In the genomic region with DNA sequence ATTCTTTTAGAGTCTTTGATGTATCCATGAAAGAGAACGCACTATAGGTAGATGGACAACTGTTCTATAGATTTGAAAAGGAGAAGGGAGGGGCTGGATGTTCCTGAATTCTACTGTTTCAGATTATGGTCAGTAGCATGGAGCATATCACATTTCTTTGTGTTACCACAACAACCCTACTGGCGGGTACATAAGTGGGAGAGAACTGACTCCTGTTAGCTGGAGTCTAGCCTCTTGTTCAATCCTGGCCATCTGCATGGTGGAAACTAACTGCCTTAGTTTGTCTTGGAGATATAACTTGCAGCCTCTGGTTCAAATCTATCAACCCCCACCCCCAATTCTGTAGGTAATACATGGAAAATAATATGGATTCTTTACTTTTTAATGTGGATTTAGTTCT, we compare ENCODE assay signal across 8 mouse cellular contexts. TPM values are rescaled to one million over a fixed set of nuclear protein-coding genes. Genes with fewer than 3 reads are reported as not detected.
DNase-seq lines count a peak whose midpoint lies in the region; ATAC-seq and TF ChIP-seq lines count a peak whose summit lies in the region.

No protein-coding gene starts in this region.

- no peak for TF ChIP-seq RAD21 in MEL (IDR thresholded peaks at IDR 0.05; ENCODE audit: low read depth, low read length)

- WGBS in hindbrain, embryonic 11.5 days = 45% methylated on average over 2 of the region's 2 CpGs
- WGBS in liver, embryonic 16.5 days (ENCODE audit: insufficient replicate concordance) = 76% methylated on average over 2 of the region's 2 CpGs

- H3K27ac ChIP-seq in MEL (ENCODE audit: control insufficient read depth, low read depth, low read length) = peak overlapping the region; percentile 71
- peak overlapping the region; percentile 79 for H3K27ac ChIP-seq in hindbrain, embryonic 11.5 days (ENCODE audit: low read depth, low read length)
- no peak overlapping the region for H3K27ac ChIP-seq in liver, embryonic 16.5 days (ENCODE audit: low read length)

- no peak for TF ChIP-seq POLR2A in MEL (IDR thresholded peaks at IDR 0.05; ENCODE audit: control insufficient read depth in 1 of 2, insufficient read depth in 1 of 2, low read depth in 1 of 2, low read length in 2 of 2, poor library complexity in 1 of 2)

- TF ChIP-seq CTCF in MEL (IDR thresholded peaks at IDR 0.05 in 2 of 3, conservative IDR thresholded peaks at IDR 0.05 in 1 of 3; ENCODE audit: control insufficient read depth in 1 of 3, insufficient read depth in 1 of 3, low read depth in 2 of 3, low read length in 3 of 3, poor library complexity in 1 of 3, severe bottlenecking in 1 of 3) = no peak

- peaks cover 0 to 4% of the 10 kb centered on the region in 2 experiments; a peak in 2 of 4 replicates for H3K36me3 ChIP-seq in MEL (ENCODE audit: control insufficient read depth in 1 of 2, insufficient read depth in 2 of 2, low read length in 2 of 2)
- H3K36me3 ChIP-seq in hindbrain, embryonic 11.5 days (ENCODE audit: control insufficient read depth, insufficient read depth, low read length) = no peaks in the 10 kb centered on the region
- H3K36me3 ChIP-seq in liver, embryonic 16.5 days (ENCODE audit: control insufficient read depth, insufficient read depth) = no peaks in the 10 kb centered on the region

- H3K4me3 ChIP-seq in MEL (ENCODE audit: control insufficient read depth in 1 of 2, insufficient read depth in 1 of 2, low read depth in 2 of 2, low read length in 2 of 2) = peak overlapping the region; percentile 23 to 29; a peak in 3 of 4 replicates
- peak overlapping the region; percentile 37 for H3K4me3 ChIP-seq in hindbrain, embryonic 11.5 days (ENCODE audit: low read depth, low read length)
- H3K4me3 ChIP-seq in liver, embryonic 16.5 days (ENCODE audit: low read depth, low read length) = no peak overlapping the region

- peaks cover 0 to 5% of the 10 kb centered on the region in 2 experiments for H3K4me1 ChIP-seq in MEL (ENCODE audit: control insufficient read depth in 1 of 2, insufficient read depth in 2 of 2, low read length in 2 of 2)
- no peaks in the 10 kb centered on the region; the same call in 1 of the 2 replicates for H3K4me1 ChIP-seq in hindbrain, embryonic 11.5 days (replicated peaks; ENCODE audit: control insufficient read depth, insufficient read depth, low read length)
- H3K4me1 ChIP-seq in liver, embryonic 16.5 days (ENCODE audit: control insufficient read depth, low read depth, low read length) = peaks cover 4% of the 10 kb centered on the region; the same call in 1 of the 2 replicates

- H3K9ac ChIP-seq in MEL (ENCODE audit: control insufficient read depth, low read depth, low read length, poor library complexity, severe bottlenecking) = peak overlapping the region; percentile 60
- no peak overlapping the region for H3K9ac ChIP-seq in hindbrain, embryonic 11.5 days (ENCODE audit: low read depth, low read length)
- no peak overlapping the region for H3K9ac ChIP-seq in liver, embryonic 16.5 days (ENCODE audit: low read depth, low read length)

- no peaks in the 10 kb centered on the region for H3K9me3 ChIP-seq in MEL (replicated peaks; ENCODE audit: insufficient read depth, low read length)
- H3K9me3 ChIP-seq in hindbrain, embryonic 11.5 days (ENCODE audit: control insufficient read depth, low read length) = no peaks in the 10 kb centered on the region
- H3K9me3 ChIP-seq in liver, embryonic 16.5 days (replicated peaks; ENCODE audit: control insufficient read depth, low read length) = no peaks in the 10 kb centered on the region

- ATAC-seq in hindbrain, embryonic 11.5 days (ENCODE audit: low FRiP score) = no peak
- no peak for ATAC-seq in liver, embryonic 16.5 days (ENCODE audit: low read depth)

- H3K4me2 ChIP-seq in hindbrain, embryonic 11.5 days (replicated peaks; ENCODE audit: low read depth, low read length) = peak overlapping the region; percentile 57
- peak overlapping the region; percentile 56; the same call in 1 of the 2 replicates for H3K4me2 ChIP-seq in liver, embryonic 16.5 days (ENCODE audit: low read depth, low read length)

- TF ChIP-seq EP300 in MEL (IDR thresholded peaks at IDR 0.05; ENCODE audit: low read depth in 1 of 2, low read length in 2 of 2) = 0 out of 4 replicates have a peak, but pooled peaks of 1 of the 2 experiments have one; percentile 14

- H3K27me3 ChIP-seq in MEL (ENCODE audit: control insufficient read depth in 1 of 2, insufficient read depth in 2 of 2, low read length in 2 of 2) = no peaks in the 10 kb centered on the region
- peaks cover 10% of the 10 kb centered on the region; the same call in 1 of the 2 replicates for H3K27me3 ChIP-seq in hindbrain, embryonic 11.5 days (ENCODE audit: control insufficient read depth, insufficient read depth, low read length)
- peaks cover 39% of the 10 kb centered on the region for H3K27me3 ChIP-seq in liver, embryonic 16.5 days (ENCODE audit: control insufficient read depth, insufficient read depth, low read depth, low read length)

- peak; percentile 83 for DNase-seq in heart, adult 11 months
- no peak for DNase-seq in heart, adult 9 months (ENCODE audit: low spot score in 2 of 2)
- no peak for DNase-seq in MEL (ENCODE audit: low read depth, low spot score)
- no peak for DNase-seq in hindbrain, embryonic 11.5 days (ENCODE audit: low spot score)
- no peak for DNase-seq in spleen, adult 12 weeks (ENCODE audit: low spot score)
- DNase-seq in layer of hippocampus, adult 9-10 months (ENCODE audit: low spot score) = no peak
- no peak for DNase-seq in urinary bladder, postnatal 25 days (ENCODE audit: low spot score)

- peaks cover 24% of the 10 kb centered on the region for H3K79me2 ChIP-seq in MEL (ENCODE audit: control insufficient read depth, insufficient read depth, low read length, poor library complexity)

TF ChIP-seq in MEL, 35 proteins besides CTCF, POLR2A, EP300 and RAD21:
- TF ChIP-seq ETS1 (IDR thresholded peaks at IDR 0.05; ENCODE audit: low read depth, low read length) (no peak), E2F4 (IDR thresholded peaks at IDR 0.05; ENCODE audit: borderline replicate concordance, low read depth, low read length) (no peak), ZKSCAN1 (IDR thresholded peaks at IDR 0.05; ENCODE audit: low read depth, low read length) (no peak), USF1 (IDR thresholded peaks at IDR 0.05; ENCODE audit: low read depth, low read length) (no peak), CHD2 (IDR thresholded peaks at IDR 0.05; ENCODE audit: low read length) (no peak), UBTF (IDR thresholded peaks at IDR 0.05; ENCODE audit: borderline replicate concordance, insufficient read depth, low read depth, low read length) (no peak), MXI1 (IDR thresholded peaks at IDR 0.05; ENCODE audit: low read depth, low read length) (peak; percentile 18; the same call in 1 of the 2 replicates), GABPA (IDR thresholded peaks at IDR 0.05; ENCODE audit: low read depth, low read length) (no peak), SIN3A (IDR thresholded peaks at IDR 0.05; ENCODE audit: low read length) (no peak), POLR2AphosphoS2 (IDR thresholded peaks at IDR 0.05; ENCODE audit: low read length) (no peak), ZMIZ1 (IDR thresholded peaks at IDR 0.05; ENCODE audit: low read depth, low read length) (no peak), MAZ (IDR thresholded peaks at IDR 0.05; ENCODE audit: low read depth, low read length) (0 out of 2 replicates have a peak, but pooled peaks have one; percentile 9)

RNA-seq across cellular contexts. Expression of a gene that starts 1.3 kb away (rescaled TPM):
- total RNA-seq in MEL (2012; rRNA removed) = 10.2 and 16.4 TPM in 2 replicates
- 10 to 100 TPM; 13.4 to 20.5 TPM for polyA plus RNA-seq in MEL (2012; ENCODE audit: insufficient read depth in 1 of 2, insufficient read length in 2 of 2, low read depth in 1 of 2, low replicate concordance in 2 of 2, missing spikeins in 1 of 2)
- 29.8 and 45.6 TPM in 2 replicates for polyA plus RNA-seq in hindbrain, embryonic 11.5 days (2014; fragmentation: Nextera tagmentation; extraction: Ambion mirVana)
- polyA plus RNA-seq in liver, embryonic 16.5 days (2015; fragmentation: Nextera tagmentation; extraction: Ambion mirVana) = 4.2 and 5.7 TPM in 2 replicates

RNA-seq across cellular contexts. Expression of a gene that starts 4.1 kb away (rescaled TPM):
- total RNA-seq in MEL (2012; rRNA removed) = not detected in 2 replicates
- not detected for polyA plus RNA-seq in MEL (2012; ENCODE audit: insufficient read depth in 1 of 2, insufficient read length in 2 of 2, low read depth in 1 of 2, low replicate concordance in 2 of 2, missing spikeins in 1 of 2)
- polyA plus RNA-seq in hindbrain, embryonic 11.5 days (2014; fragmentation: Nextera tagmentation; extraction: Ambion mirVana) = 28.5 and 36.5 TPM in 2 replicates
- polyA plus RNA-seq in liver, embryonic 16.5 days (2015; fragmentation: Nextera tagmentation; extraction: Ambion mirVana) = 0.08 TPM in 1 of 2 replicates, not detected in the other

Comparison
In these comparisons a context has a peak if more than half of its experiments do, and no peak if none do; other contexts are left out.
1. RNA of a gene that starts 4.1 kb away (polyA plus RNA-seq): 28.5 to 36.5 TPM in hindbrain, embryonic 11.5 days; 0.08 TPM in liver, embryonic 16.5 days and not detected in MEL; every median in the first group is over 10 times any median in the second.